Mouse (Mus musculus): Measurements from ENCODE around the gene Erbin.

DNA sequence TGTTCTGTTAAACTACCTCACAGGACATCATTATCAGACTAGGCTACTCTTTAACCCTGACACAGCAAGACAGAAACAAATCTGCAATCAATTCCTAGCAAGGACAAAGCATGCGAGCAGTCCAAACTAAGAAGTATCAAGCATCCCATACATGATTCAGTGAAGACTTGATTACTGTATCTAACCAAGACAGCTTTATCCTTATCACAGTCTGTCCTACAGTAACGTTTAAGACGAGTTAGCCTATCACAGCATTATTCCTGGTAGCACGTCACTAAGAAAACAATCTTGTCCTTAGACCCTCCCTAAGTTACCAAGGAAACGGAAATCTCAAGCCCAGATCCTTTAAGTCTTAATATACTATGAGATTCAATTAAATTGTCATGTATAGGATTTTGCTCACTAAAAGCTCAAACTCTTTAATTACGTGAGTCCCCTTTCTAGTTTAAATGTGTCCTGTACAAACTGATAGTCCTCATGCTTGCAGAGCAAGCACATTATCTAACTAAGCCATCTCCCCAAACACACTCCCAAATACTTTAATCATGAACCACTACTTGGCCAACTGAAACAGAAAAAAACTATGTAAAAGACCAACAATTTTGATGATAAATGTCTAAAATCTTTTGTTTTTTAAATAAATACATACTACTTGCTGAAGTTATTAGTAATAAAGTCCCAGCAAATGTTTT, 44.3 kb downstream of the Erbin start:
- TF ChIP-seq CTCF (IDR thresholded peaks at IDR 0.05; ENCODE audit: low read depth) = no peak
- peak; percentile 63; the same call in 1 of the 2 replicates for TF ChIP-seq EP300 (IDR thresholded peaks at IDR 0.05; ENCODE audit: low read depth)

Data from liver, postnatal 0 days (tissue).